Mouse (Mus musculus) neural tube, embryonic 12.5 days (tissue): Measurements from ENCODE around the gene 4931408C20Rik. TPM values are rescaled to one million over a fixed set of nuclear protein-coding genes. Genes with fewer than 3 reads are reported as not detected.

ENCODE experiments used
- ATAC-seq: fragments of 200-750 bp; cut with Nextera tagmentation; 2 replicates; pipeline ENCODE4 v1.8.0; 2017; ENCODE audit warnings: low read depth, mild to moderate bottlenecking, moderate TSS enrichment, moderate library complexity; ENCODE audit not compliant: low FRiP score
- H3K27ac ChIP-seq: fragments of 300-500 bp; sonication (generic); 2 replicates; pipeline ENCODE4 v1.5.1; 2016
- H3K27me3 ChIP-seq: fragments of 300-500 bp; sonication (generic); replicated peaks from 2 replicates; pipeline ENCODE4 v1.6.1; 2016; ENCODE audit warnings: mild to moderate bottlenecking
- H3K36me3 ChIP-seq: fragments of 300-500 bp; sonication (generic); 2 replicates; pipeline ENCODE4 v1.6.1; 2016; ENCODE audit warnings: mild to moderate bottlenecking
- H3K4me1 ChIP-seq: fragments of 300-500 bp; sonication (generic); 2 replicates; pipeline ENCODE4 v1.6.1; 2016
- H3K4me2 ChIP-seq: fragments of 300-500 bp; sonication (generic); replicated peaks from 2 replicates; pipeline ENCODE4 v1.6.1; 2016; ENCODE audit warnings: mild to moderate bottlenecking
- H3K4me3 ChIP-seq: fragments of 300-500 bp; sonication (generic); 2 replicates; pipeline ENCODE4 v1.5.1; 2016
- H3K9ac ChIP-seq: fragments of 300-500 bp; sonication (generic); 2 replicates; pipeline ENCODE4 v1.6.1; 2016; ENCODE audit warnings: mild to moderate bottlenecking
- H3K9me3 ChIP-seq: fragments of 300-500 bp; sonication (generic); 2 replicates; pipeline ENCODE4 v1.6.1; 2016; ENCODE audit warnings: mild to moderate bottlenecking
- WGBS: fragments of 180-500 bp; shearing (Covaris S2); methylation state at CpG from one replicate; pipeline ENCODE4 v1.1.7; 2016; 5-methylcytosine and 5-hydroxymethylcytosine counted together
- polyA plus RNA-seq: library from polyadenylated mRNA; unstranded; fragments of >200 nt; fragmentation: Nextera tagmentation; extraction: Ambion mirVana; gene quantifications from 2 replicates; pipeline ENCODE4 v1.2.1, GENCODE M21; 2016

4931408C20Rik gene
- polyA plus RNA-seq, result not detected in 2 replicates

DNA sequence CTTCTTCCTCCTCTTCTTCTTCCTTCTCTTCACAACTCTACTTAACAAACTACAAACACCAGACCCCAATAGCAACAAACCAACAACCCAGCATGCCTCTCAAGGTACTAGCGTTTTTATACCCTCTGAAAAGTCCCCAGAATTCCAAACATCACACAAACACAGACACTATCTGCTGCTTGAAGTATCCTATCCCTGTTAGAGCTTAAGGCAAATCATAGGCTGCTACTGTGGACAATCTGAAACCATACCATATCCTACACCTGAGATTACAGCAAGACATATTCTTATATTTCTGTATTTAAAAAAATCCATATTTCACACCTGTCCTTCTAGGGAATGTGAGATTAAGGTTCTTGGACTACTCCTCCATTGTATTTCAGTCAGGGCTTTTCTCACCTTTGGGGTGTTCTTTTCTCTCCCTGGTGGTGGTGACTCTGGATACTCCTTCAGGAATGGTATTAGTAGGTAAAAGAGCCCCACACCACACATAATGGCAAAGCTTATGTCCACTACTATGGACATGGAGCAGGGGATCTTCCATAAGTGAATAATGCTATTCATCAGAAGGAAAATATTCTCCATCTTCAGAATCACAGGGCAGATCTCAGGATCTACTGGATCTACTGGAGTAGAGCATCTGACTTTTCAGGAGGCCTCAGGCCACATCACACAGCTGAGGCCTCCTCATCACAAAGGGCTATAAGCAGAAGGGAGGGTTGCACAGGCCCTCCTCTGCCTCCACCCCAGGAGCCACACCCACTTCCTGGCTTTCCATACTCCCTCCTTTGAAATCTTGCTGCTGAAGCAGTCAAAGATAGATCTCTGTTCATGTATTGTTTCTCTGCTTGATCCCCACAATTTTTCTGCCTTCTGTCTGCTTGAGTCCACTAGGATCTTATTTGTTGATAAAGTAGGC is at the start of gene 4931408C20Rik:
4931408C20Rik (minus strand) TSS at position 619 of the 919 bp plus-strand sequence.
- no peaks in the 10 kb centered on the region for H3K27me3 ChIP-seq
- 41% methylated on average over 1 of the region's 1 CpGs for WGBS
- no peak within 1 kb of the TSS for H3K4me3 ChIP-seq
- H3K27ac ChIP-seq, result no peak within 1 kb of the TSS
- no peaks in the 10 kb centered on the region for H3K36me3 ChIP-seq
- no peak within 1 kb of the TSS for H3K9ac ChIP-seq
- peak; percentile 79 for ATAC-seq
- no peak within 1 kb of the TSS for H3K4me2 ChIP-seq
- H3K9me3 ChIP-seq, result no peaks in the 10 kb centered on the region
- H3K4me1 ChIP-seq, result no peaks in the 10 kb centered on the region

- ATAC-seq, result peak; percentile 70
- no peaks in the 10 kb centered on the region for H3K4me1 ChIP-seq
These were observed 666 bp upstream of the 4931408C20Rik start for GRCm38 (mm10) chr1:26687926-26688325.

DNA sequence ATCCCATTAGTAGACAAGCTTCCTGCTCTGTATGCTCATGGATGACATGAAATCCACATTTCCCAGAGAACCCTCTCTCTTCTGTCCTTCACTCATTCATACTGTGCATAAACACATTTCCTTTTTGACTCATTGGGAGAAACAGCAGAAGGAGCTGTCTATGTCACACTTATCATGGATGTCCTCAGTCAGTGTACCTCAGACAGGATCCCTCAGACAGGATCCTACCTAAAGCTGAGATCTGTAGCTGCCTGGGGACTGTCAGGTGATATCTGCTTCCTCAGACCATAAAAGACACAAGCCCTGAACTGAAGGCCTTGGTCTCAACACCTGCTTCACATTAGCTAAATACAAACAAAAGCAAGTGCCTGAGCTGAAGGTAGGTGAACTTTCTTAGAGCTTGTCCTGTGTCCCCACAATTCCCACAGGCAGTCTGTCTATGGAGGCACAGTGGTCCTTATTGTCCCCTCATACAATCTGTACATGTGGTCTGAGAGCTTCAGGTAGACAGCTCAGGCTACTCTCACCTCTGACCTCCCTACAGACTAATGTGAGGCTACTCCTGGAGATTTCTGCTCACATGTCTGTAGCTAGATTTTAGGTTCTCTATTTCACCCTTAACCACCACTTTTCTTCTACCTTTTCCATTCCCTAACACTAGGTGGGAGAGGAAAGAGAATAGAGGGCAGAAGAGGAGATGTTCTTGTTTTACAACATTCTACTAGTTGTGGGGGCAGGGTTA is 1.1 kb downstream of the 4931408C20Rik start:
- Histone ChIP-seq H3K9me3 (no peaks in the 10 kb centered on the region), H3K27ac (no peak overlapping the region), H3K4me2 (no peak overlapping the region), H3K4me1 (no peaks in the 10 kb centered on the region), H3K4me3 (no peak overlapping the region), H3K36me3 (no peaks in the 10 kb centered on the region), H3K27me3 (no peaks in the 10 kb centered on the region), H3K9ac (no peak overlapping the region)
- no peak for ATAC-seq

More at GRCm38 (mm10) chr1:26687926-26688325, 666 bp upstream of the 4931408C20Rik start:
- H3K4me2 ChIP-seq, result no peak overlapping the region
- WGBS, result 73% methylated on average over 1 of the region's 1 CpGs
- no peak overlapping the region for H3K27ac ChIP-seq
- H3K36me3 ChIP-seq, result no peaks in the 10 kb centered on the region
- H3K27me3 ChIP-seq, result no peaks in the 10 kb centered on the region
- H3K9ac ChIP-seq, result no peak overlapping the region
- H3K4me3 ChIP-seq, result no peak overlapping the region
- no peaks in the 10 kb centered on the region for H3K9me3 ChIP-seq

GRCm38 (mm10) chr1:26685383-26685782 is 1.9 kb downstream of the 4931408C20Rik start:
- WGBS, result 75% methylated on average over 3 of the region's 3 CpGs

GRCm38 (mm10) chr1:26649704-26650388 is 37.4 kb downstream of the 4931408C20Rik start:
- H3K4me1 ChIP-seq, result no peaks in the 10 kb centered on the region
- WGBS, result 44% methylated on average over 1 of the region's 1 CpGs
- no peak for ATAC-seq

More at GRCm38 (mm10) chr1:26685383-26685782, 1.9 kb downstream of the 4931408C20Rik start:
- Histone ChIP-seq H3K4me1 (no peaks in the 10 kb centered on the region), H3K4me2 (no peak overlapping the region), H3K36me3 (no peaks in the 10 kb centered on the region), H3K9ac (no peak overlapping the region), H3K27me3 (no peaks in the 10 kb centered on the region), H3K4me3 (no peak overlapping the region), H3K9me3 (no peaks in the 10 kb centered on the region), H3K27ac (no peak overlapping the region)
- ATAC-seq, result no peak

GRCm38 (mm10) chr1:26636051-26636450 is 51.2 kb downstream of the 4931408C20Rik start:
- no peak for ATAC-seq
- WGBS, result 94% methylated on average over 5 of the region's 5 CpGs
- no peak overlapping the region for H3K9ac ChIP-seq
- H3K9me3 ChIP-seq, result no peaks in the 10 kb centered on the region
- no peaks in the 10 kb centered on the region for H3K4me1 ChIP-seq
- H3K27ac ChIP-seq, result no peak overlapping the region
- no peak overlapping the region for H3K4me3 ChIP-seq
- no peaks in the 10 kb centered on the region for H3K36me3 ChIP-seq
- no peak overlapping the region for H3K4me2 ChIP-seq
- H3K27me3 ChIP-seq, result no peaks in the 10 kb centered on the region

More at GRCm38 (mm10) chr1:26649704-26650388, 37.4 kb downstream of the 4931408C20Rik start:
- no peak overlapping the region for H3K4me2 ChIP-seq
- H3K9me3 ChIP-seq, result no peaks in the 10 kb centered on the region
- no peak overlapping the region for H3K27ac ChIP-seq
- H3K36me3 ChIP-seq, result no peaks in the 10 kb centered on the region
- no peak overlapping the region for H3K4me3 ChIP-seq
- no peak overlapping the region for H3K9ac ChIP-seq
- no peaks in the 10 kb centered on the region for H3K27me3 ChIP-seq
